Mouse (Mus musculus) bone marrow, adult 2 months (tissue): ENCODE measurements at regions not wholly inside any gene's neighbourhood (a gene's known extent, or its start where the extent isn't known, plus 50 kb on each side); places are given as distances from the start of the nearest gene placed in this dataset.

Experiments
- H3K27ac ChIP-seq: fragments of 200-500 bp; 2 replicates; pipeline ENCODE4 v1.5.1; 2012; ENCODE audit warnings: low read depth, mild to moderate bottlenecking, control low read depth, inconsistent platforms, low read length; ENCODE audit not compliant: control insufficient read depth, poor library complexity, insufficient read depth
- H3K4me1 ChIP-seq: fragments of 200-500 bp; 2 replicates; pipeline ENCODE4 v1.6.1; 2011; ENCODE audit warnings: low read length; ENCODE audit not compliant: control insufficient read depth, insufficient read depth
- H3K4me3 ChIP-seq: fragments of 200-500 bp; replicated peaks from 2 replicates; pipeline ENCODE3; 2011; ENCODE audit warnings: mild to moderate bottlenecking, low read depth, low read length, control low read depth; ENCODE audit not compliant: control insufficient read depth
- CTCF ChIP-seq: fragments of 200-500 bp; IDR thresholded peaks from 2 replicates; pipeline ENCODE4 v1.5.1; 2011; ENCODE audit warnings: low read length, control low read depth; ENCODE audit not compliant: control insufficient read depth, insufficient read depth
- POLR2A ChIP-seq: fragments of 200-500 bp; IDR thresholded peaks from 2 replicates; pipeline ENCODE4 v1.6.1; 2011; ENCODE audit warnings: low read depth, mild to moderate bottlenecking, control low read depth, low read length, borderline replicate concordance; ENCODE audit not compliant: control insufficient read depth
- WGBS: fragments of 180-500 bp; shearing (Covaris S2); methylation state at CpG from one replicate; pipeline ENCODE4 v1.1.7; 2018; 5-methylcytosine and 5-hydroxymethylcytosine counted together

DNA sequence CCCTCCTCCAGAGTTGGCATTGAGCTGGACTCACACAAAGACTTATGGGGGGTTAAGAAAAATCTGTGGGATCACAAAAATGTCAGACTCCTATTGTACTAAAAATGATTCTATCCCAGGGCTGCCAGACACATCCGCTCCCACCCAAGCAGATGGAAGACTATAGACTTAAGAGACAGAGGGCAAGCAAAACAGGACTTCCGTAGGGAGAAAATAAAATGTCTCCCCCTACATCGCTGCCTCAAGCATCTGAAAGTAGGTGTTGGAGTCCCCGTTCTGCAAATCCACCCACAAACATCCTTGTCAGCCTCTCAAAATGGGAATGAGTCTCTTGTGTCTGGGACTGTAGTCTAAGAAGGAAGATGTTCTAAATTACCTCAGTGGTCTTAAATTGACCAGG lies 253.3 kb downstream of the Gm9195 start:
- H3K4me1 ChIP-seq: no peaks in the 10 kb centered on the region
- TF ChIP-seq POLR2A (no peak), CTCF (no peak)
- no peak overlapping the region for H3K4me3 ChIP-seq
- 82% methylated on average over 4 of the region's 4 CpGs for WGBS
- no peak overlapping the region for H3K27ac ChIP-seq

DNA sequence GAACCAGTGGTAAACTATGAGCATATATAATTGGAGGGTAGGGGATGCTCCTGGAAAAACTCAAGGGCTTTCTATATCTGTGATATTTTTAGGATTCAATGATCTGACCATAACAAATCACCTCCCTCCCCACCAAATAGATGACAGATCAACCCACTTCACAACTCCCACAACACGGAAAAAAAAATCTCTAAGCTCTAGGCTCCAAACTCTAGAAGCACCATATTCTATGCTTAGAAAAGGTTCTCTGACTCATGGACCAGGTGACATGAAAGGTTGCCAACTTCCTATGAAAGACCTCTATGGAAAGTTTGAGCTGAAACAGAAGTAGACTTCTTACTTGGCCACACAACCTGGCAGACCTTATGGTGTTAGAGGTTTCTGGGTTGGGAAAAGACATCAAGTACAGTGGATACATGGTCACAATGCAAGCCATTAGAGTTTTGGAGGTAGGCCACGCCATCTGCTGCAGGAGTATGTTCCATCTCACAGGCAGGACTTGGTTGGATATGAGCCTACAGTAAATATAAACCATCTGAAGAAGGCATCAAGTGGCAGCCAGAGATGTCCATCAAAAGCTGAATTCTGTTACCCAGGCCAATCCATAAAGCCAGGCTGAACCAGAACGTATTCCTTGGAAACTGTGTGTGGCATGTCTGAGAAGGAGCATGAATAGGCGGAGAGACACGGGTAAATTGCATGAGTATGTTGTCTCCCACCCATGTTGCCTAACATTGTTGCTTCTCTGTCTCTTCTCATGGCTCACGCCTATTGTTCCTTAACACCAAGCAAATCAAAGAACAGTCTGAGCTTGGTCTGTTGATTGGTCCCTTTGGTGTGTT lies 257.2 kb downstream of the Gm9195 start:
- H3K27ac ChIP-seq: no peak overlapping the region
- no peak overlapping the region for H3K4me3 ChIP-seq
- H3K4me1 ChIP-seq: no peaks in the 10 kb centered on the region
- no peak for TF ChIP-seq CTCF
- TF ChIP-seq POLR2A: no peak
- 71% methylated on average over 6 of the region's 6 CpGs for WGBS

- Histone ChIP-seq H3K27ac (no peak overlapping the region), H3K4me3 (no peak overlapping the region), H3K4me1 (no peaks in the 10 kb centered on the region)
- 68% methylated on average over 5 of the region's 5 CpGs for WGBS
- TF ChIP-seq POLR2A (no peak), CTCF (no peak)
Measured at GRCm38 (mm10) chr14:72227853-72228252, 263.8 kb downstream of the Gm9195 start.

GRCm38 (mm10) chr14:72227441-72227840 lies 264.2 kb downstream of the Gm9195 start:
- Histone ChIP-seq H3K27ac (no peak overlapping the region), H3K4me1 (no peaks in the 10 kb centered on the region), H3K4me3 (no peak overlapping the region)
- TF ChIP-seq CTCF (no peak), POLR2A (no peak)
- 78% methylated on average over 1 of the region's 1 CpGs for WGBS

GRCm38 (mm10) chr14:72226946-72227345 lies 264.7 kb downstream of the Gm9195 start:
- Histone ChIP-seq H3K27ac (no peak overlapping the region), H3K4me3 (no peak overlapping the region), H3K4me1 (no peaks in the 10 kb centered on the region)
- TF ChIP-seq POLR2A: no peak
- TF ChIP-seq CTCF: no peak
- WGBS: 62% methylated on average over 1 of the region's 1 CpGs

- no peak overlapping the region for H3K27ac ChIP-seq
- H3K4me3 ChIP-seq: no peak overlapping the region
- no peak for TF ChIP-seq CTCF
- TF ChIP-seq POLR2A: no peak
- 43% methylated on average over 2 of the region's 2 CpGs for WGBS
- no peaks in the 10 kb centered on the region for H3K4me1 ChIP-seq
Measured at GRCm38 (mm10) chr14:72222836-72223235, 268.8 kb downstream of the Gm9195 start.

DNA sequence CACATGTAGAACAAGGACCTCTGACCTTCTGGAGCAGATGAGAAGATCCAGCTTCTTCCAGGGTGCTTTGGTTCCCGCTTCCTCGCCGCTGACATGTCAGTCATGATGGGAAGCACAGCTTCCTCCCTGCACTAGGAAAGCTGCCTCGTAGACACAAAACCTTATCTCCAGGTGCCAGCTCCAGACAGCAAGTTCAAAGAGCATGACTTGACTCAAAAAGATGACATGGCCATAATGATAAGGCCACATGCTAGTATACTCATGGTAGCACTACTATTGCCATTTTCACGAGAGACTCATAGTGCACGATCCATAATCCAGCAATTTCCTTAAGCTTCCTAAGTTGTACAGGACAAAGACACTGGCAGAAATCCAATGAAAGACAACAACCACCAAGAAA lies 272.1 kb downstream of the Gm9195 start:
- Histone ChIP-seq H3K27ac (no peak overlapping the region), H3K4me3 (no peak overlapping the region), H3K4me1 (no peaks in the 10 kb centered on the region)
- no peak for TF ChIP-seq POLR2A
- no peak for TF ChIP-seq CTCF
- WGBS: 77% methylated on average over 6 of the region's 6 CpGs

GRCm38 (mm10) chr14:72200307-72200706 lies 291.3 kb downstream of the Gm9195 start:
- WGBS: 64% methylated on average over 3 of the region's 3 CpGs
- H3K4me3 ChIP-seq: no peak overlapping the region
- H3K27ac ChIP-seq: no peak overlapping the region
- TF ChIP-seq POLR2A: no peak
- no peak for TF ChIP-seq CTCF
- no peaks in the 10 kb centered on the region for H3K4me1 ChIP-seq

GRCm38 (mm10) chr14:72199900-72200299 lies 291.7 kb downstream of the Gm9195 start:
- TF ChIP-seq CTCF (no peak), POLR2A (no peak)
- H3K4me1 ChIP-seq: no peaks in the 10 kb centered on the region
- H3K4me3 ChIP-seq: no peak overlapping the region
- H3K27ac ChIP-seq: no peak overlapping the region
